Mouse (Mus musculus): Measurements from ENCODE around the gene Trabd. TPM values are rescaled to one million over a fixed set of nuclear protein-coding genes. Genes with fewer than 3 reads are reported as not detected.

Gene Trabd
- 56.6 and 56.9 TPM in 2 replicates for polyA plus RNA-seq (2015; fragmentation: Nextera tagmentation; extraction: Ambion mirVana)

GRCm38 (mm10) chr15:89074613-89075477, at the start of gene Trabd:
Gene Trabd, plus strand, starts transcription at chr15:89075124.
- Histone ChIP-seq H3K9ac (peak within 1 kb of the TSS; percentile 85), H3K4me3 (peak within 1 kb of the TSS; percentile 82), H3K27me3 (peaks cover 1% of the 10 kb centered on the region), H3K36me3 (peaks cover 3% of the 10 kb centered on the region; the same call in 1 of the 2 replicates), H3K27ac (peak within 1 kb of the TSS; percentile 88), H3K9me3 (no peaks in the 10 kb centered on the region), H3K4me1 (peaks cover 41% of the 10 kb centered on the region), H3K4me2 (peak within 1 kb of the TSS; percentile 88)
- WGBS, result 18% methylated on average over 11 of the region's 11 CpGs
- ATAC-seq (ENCODE audit: insufficient number of reproducible peaks, low FRiP score, low TSS enrichment, low read depth), result no peak

GRCm38 (mm10) chr15:89044381-89044780, 30.5 kb upstream of the Trabd start:
- 73% methylated on average over 5 of the region's 5 CpGs for WGBS
- Histone ChIP-seq H3K9ac (no peak overlapping the region), H3K27ac (no peak overlapping the region), H3K4me3 (no peak overlapping the region), H3K27me3 (no peaks in the 10 kb centered on the region), H3K9me3 (no peaks in the 10 kb centered on the region), H3K36me3 (no peaks in the 10 kb centered on the region), H3K4me2 (no peak overlapping the region), H3K4me1 (no peaks in the 10 kb centered on the region)
- ATAC-seq (ENCODE audit: insufficient number of reproducible peaks, low FRiP score, low TSS enrichment, low read depth), result no peak

GRCm38 (mm10) chr15:89046356-89046755, 28.6 kb upstream of the Trabd start:
- Histone ChIP-seq H3K4me2 (no peak overlapping the region), H3K9ac (no peak overlapping the region), H3K36me3 (no peaks in the 10 kb centered on the region), H3K9me3 (no peaks in the 10 kb centered on the region), H3K4me3 (no peak overlapping the region), H3K4me1 (no peaks in the 10 kb centered on the region), H3K27ac (no peak overlapping the region), H3K27me3 (no peaks in the 10 kb centered on the region)
- WGBS, result 58% methylated on average over 4 of the region's 4 CpGs
- no peak for ATAC-seq (ENCODE audit: insufficient number of reproducible peaks, low FRiP score, low TSS enrichment, low read depth)

GRCm38 (mm10) chr15:89054666-89055065, 20.3 kb upstream of the Trabd start:
- Histone ChIP-seq H3K4me3 (no peak overlapping the region), H3K9ac (no peak overlapping the region), H3K36me3 (no peaks in the 10 kb centered on the region), H3K4me1 (peaks cover 8% of the 10 kb centered on the region), H3K4me2 (no peak overlapping the region), H3K9me3 (no peaks in the 10 kb centered on the region), H3K27me3 (peaks cover 27% of the 10 kb centered on the region), H3K27ac (no peak overlapping the region)
- no peak for ATAC-seq (ENCODE audit: insufficient number of reproducible peaks, low FRiP score, low TSS enrichment, low read depth)
- WGBS, result 85% methylated on average over 7 of the region's 7 CpGs

- 26% methylated on average over 6 of the region's 6 CpGs for WGBS
- Histone ChIP-seq H3K4me3 (no peak overlapping the region), H3K9ac (no peak overlapping the region), H3K9me3 (no peaks in the 10 kb centered on the region), H3K27ac (no peak overlapping the region), H3K4me2 (no peak overlapping the region), H3K4me1 (peaks cover 15% of the 10 kb centered on the region), H3K27me3 (peaks cover 46% of the 10 kb centered on the region), H3K36me3 (no peaks in the 10 kb centered on the region)
- ATAC-seq (ENCODE audit: insufficient number of reproducible peaks, low FRiP score, low TSS enrichment, low read depth), result no peak
Measured at GRCm38 (mm10) chr15:89058736-89059135, 16.2 kb upstream of the Trabd start.

- Histone ChIP-seq H3K4me2 (peak within 1 kb of the TSS; percentile 87), H3K9me3 (no peaks in the 10 kb centered on the region), H3K27ac (no peak within 1 kb of the TSS), H3K4me3 (peak within 1 kb of the TSS; percentile 55), H3K9ac (peak within 1 kb of the TSS; percentile 38), H3K27me3 (peaks cover 51% of the 10 kb centered on the region), H3K36me3 (no peaks in the 10 kb centered on the region), H3K4me1 (peaks cover 15% of the 10 kb centered on the region)
- ATAC-seq (ENCODE audit: insufficient number of reproducible peaks, low FRiP score, low TSS enrichment, low read depth), result no peak
- WGBS, result 2% methylated on average over 24 of the region's 57 CpGs
Measured at GRCm38 (mm10) chr15:89059161-89059931, 15.6 kb upstream of the Trabd start, which contains the start of gene Panx2. Gene Panx2, plus strand, starts transcription at chr15:89059734.

- no peak overlapping the region for H3K27ac ChIP-seq
- H3K36me3 ChIP-seq, result no peaks in the 10 kb centered on the region
- peak overlapping the region; percentile 38 for H3K9ac ChIP-seq
- H3K4me1 ChIP-seq, result peaks cover 15% of the 10 kb centered on the region
- peak overlapping the region; percentile 87 for H3K4me2 ChIP-seq
- no peaks in the 10 kb centered on the region for H3K9me3 ChIP-seq
- ATAC-seq (ENCODE audit: insufficient number of reproducible peaks, low FRiP score, low TSS enrichment, low read depth), result no peak; the same call in 1 of the 2 replicates
- 2% methylated on average over 38 of the region's 48 CpGs for WGBS
- H3K27me3 ChIP-seq, result peaks cover 57% of the 10 kb centered on the region
- peak overlapping the region; percentile 55 for H3K4me3 ChIP-seq
Measured at GRCm38 (mm10) chr15:89060032-89060681, 14.8 kb upstream of the Trabd start.

GRCm38 (mm10) chr15:89060811-89061460, 14.0 kb upstream of the Trabd start:
- H3K4me2 ChIP-seq, result no peak overlapping the region
- no peak overlapping the region for H3K9ac ChIP-seq
- H3K27me3 ChIP-seq, result peaks cover 64% of the 10 kb centered on the region
- WGBS, result 91% methylated on average over 12 of the region's 12 CpGs
- H3K4me1 ChIP-seq, result peaks cover 15% of the 10 kb centered on the region
- no peaks in the 10 kb centered on the region for H3K9me3 ChIP-seq
- H3K4me3 ChIP-seq, result no peak overlapping the region
- no peak overlapping the region for H3K27ac ChIP-seq
- no peaks in the 10 kb centered on the region for H3K36me3 ChIP-seq
- no peak for ATAC-seq (ENCODE audit: insufficient number of reproducible peaks, low FRiP score, low TSS enrichment, low read depth)

GRCm38 (mm10) chr15:89061761-89062517, 13.0 kb upstream of the Trabd start:
- H3K4me2 ChIP-seq, result no peak overlapping the region
- no peak overlapping the region for H3K27ac ChIP-seq
- WGBS, result 89% methylated on average over 6 of the region's 6 CpGs
- no peak overlapping the region for H3K4me3 ChIP-seq
- H3K9ac ChIP-seq, result no peak overlapping the region
- no peaks in the 10 kb centered on the region for H3K36me3 ChIP-seq
- no peak for ATAC-seq (ENCODE audit: insufficient number of reproducible peaks, low FRiP score, low TSS enrichment, low read depth)
- peaks cover 15% of the 10 kb centered on the region for H3K4me1 ChIP-seq
- no peaks in the 10 kb centered on the region for H3K9me3 ChIP-seq
- H3K27me3 ChIP-seq, result peaks cover 72% of the 10 kb centered on the region

GRCm38 (mm10) chr15:89062518-89062910, 12.4 kb upstream of the Trabd start:
- no peak overlapping the region for H3K9ac ChIP-seq
- WGBS, result 89% methylated on average over 5 of the region's 5 CpGs
- no peak overlapping the region for H3K4me2 ChIP-seq
- H3K27ac ChIP-seq, result no peak overlapping the region
- no peaks in the 10 kb centered on the region for H3K9me3 ChIP-seq
- H3K4me3 ChIP-seq, result no peak overlapping the region
- no peaks in the 10 kb centered on the region for H3K36me3 ChIP-seq
- ATAC-seq (ENCODE audit: insufficient number of reproducible peaks, low FRiP score, low TSS enrichment, low read depth), result no peak
- peaks cover 73% of the 10 kb centered on the region for H3K27me3 ChIP-seq
- H3K4me1 ChIP-seq, result peaks cover 16% of the 10 kb centered on the region

GRCm38 (mm10) chr15:89063001-89063400, 11.9 kb upstream of the Trabd start:
- ATAC-seq (ENCODE audit: insufficient number of reproducible peaks, low FRiP score, low TSS enrichment, low read depth), result no peak
- H3K4me3 ChIP-seq, result no peak overlapping the region
- H3K27me3 ChIP-seq, result peaks cover 74% of the 10 kb centered on the region
- H3K9ac ChIP-seq, result no peak overlapping the region
- no peak overlapping the region for H3K27ac ChIP-seq
- 65% methylated on average over 7 of the region's 7 CpGs for WGBS
- H3K36me3 ChIP-seq, result no peaks in the 10 kb centered on the region
- peaks cover 19% of the 10 kb centered on the region for H3K4me1 ChIP-seq
- no peaks in the 10 kb centered on the region for H3K9me3 ChIP-seq
- no peak overlapping the region for H3K4me2 ChIP-seq
